Mouse (Mus musculus) T-helper 1 cell (primary cell): Measurements from ENCODE around the gene Htr6.

Experiments used
- in situ Hi-C: fragments of 300-600 bp; cut with MboI, MseI; formaldehyde crosslinking; loops from one replicate; pipeline ENCODE4 v1.15.1; 2025; ENCODE audit warnings: high pct_unique_total_duplicates

The Htr6 gene

GRCm38 (mm10) chr4:139088982-139089671 is 13.8 kb upstream of the Htr6 start:
- in situ Hi-C loops, result loop anchor here (5.0 to 10.0 kb wide), 2 partner anchors 133 to 226 kb away; partner anchors contain the start of genes Akr7a5 and Pqlc2

- in situ Hi-C loops, result loop anchor here (5.0 to 10.0 kb wide), 2 partner anchors 135 to 228 kb away; partner anchors contain the start of genes Akr7a5 and Pqlc2
Measured at GRCm38 (mm10) chr4:139086984-139087383, 11.6 kb upstream of the Htr6 start.

GRCm38 (mm10) chr4:139086037-139086436 is 10.7 kb upstream of the Htr6 start:
- in situ Hi-C loops, result loop anchor here (5.0 to 10.0 kb wide), 2 partner anchors 136 to 229 kb away; partner anchors contain the start of genes Akr7a5 and Pqlc2

- in situ Hi-C loops, result loop anchor here (5.0 to 10.0 kb wide), 2 partner anchors 137 to 229 kb away; partner anchors contain the start of genes Akr7a5 and Pqlc2
Measured at GRCm38 (mm10) chr4:139085337-139085736, 10.0 kb upstream of the Htr6 start.

GRCm38 (mm10) chr4:139082790-139083564 is 7.6 kb upstream of the Htr6 start:
- in situ Hi-C loops, result loop anchor here (10.0 kb wide), 1 partner anchor 232 kb away; the partner anchor contains the start of genes Akr7a5 and Pqlc2

GRCm38 (mm10) chr4:139081270-139081931 is 6.0 kb upstream of the Htr6 start:
- in situ Hi-C loops, result loop anchor here (10.0 kb wide), 1 partner anchor 233 kb away; the partner anchor contains the start of genes Akr7a5 and Pqlc2

- in situ Hi-C loops, result loop anchor here (10.0 kb wide), 1 partner anchor 235 kb away; the partner anchor contains the start of genes Akr7a5 and Pqlc2
Measured at GRCm38 (mm10) chr4:139080259-139080658, 4.9 kb upstream of the Htr6 start.

GRCm38 (mm10) chr4:139079439-139079838 is 4.1 kb upstream of the Htr6 start:
- in situ Hi-C loops, result loop anchor here (5.0 kb wide), 1 partner anchor 152 kb away; no protein-coding TSS in a partner anchor

GRCm38 (mm10) chr4:139078726-139079125 is 3.4 kb upstream of the Htr6 start:
- in situ Hi-C loops, result loop anchor here (5.0 kb wide), 1 partner anchor 151 kb away; no protein-coding TSS in a partner anchor

GRCm38 (mm10) chr4:139078313-139078712 is 2.9 kb upstream of the Htr6 start:
- in situ Hi-C loops, result loop anchor here (5.0 kb wide), 1 partner anchor 151 kb away; no protein-coding TSS in a partner anchor

GRCm38 (mm10) chr4:139075915-139076314 is 545 bp upstream of the Htr6 start:
- in situ Hi-C loops, result loop anchor here (5.0 kb wide), 1 partner anchor 149 kb away; no protein-coding TSS in a partner anchor

- in situ Hi-C loops, result loop anchor here (25.0 kb wide), 1 partner anchor 788 kb away; no protein-coding TSS in a partner anchor
Measured at GRCm38 (mm10) chr4:139074060-139074459, 1.3 kb downstream of the Htr6 start.

- in situ Hi-C loops, result loop anchor here (25.0 kb wide), 1 partner anchor 794 kb away; no protein-coding TSS in a partner anchor
Measured at GRCm38 (mm10) chr4:139068287-139068686, 7.1 kb downstream of the Htr6 start.

GRCm38 (mm10) chr4:139064831-139065230 is 10.5 kb downstream of the Htr6 start:
- in situ Hi-C loops, result loop anchor here (25.0 kb wide), 1 partner anchor 797 kb away; no protein-coding TSS in a partner anchor

- in situ Hi-C loops, result loop anchor here (25.0 kb wide), 1 partner anchor 803 kb away; no protein-coding TSS in a partner anchor
Measured at GRCm38 (mm10) chr4:139059569-139059968, 15.8 kb downstream of the Htr6 start.

GRCm38 (mm10) chr4:139058029-139058428 is 17.3 kb downstream of the Htr6 start:
- in situ Hi-C loops, result loop anchor here (25.0 kb wide), 1 partner anchor 804 kb away; no protein-coding TSS in a partner anchor

GRCm38 (mm10) chr4:139057291-139057690 is 18.1 kb downstream of the Htr6 start:
- in situ Hi-C loops, result loop anchor here (25.0 kb wide), 1 partner anchor 805 kb away; no protein-coding TSS in a partner anchor

GRCm38 (mm10) chr4:139055744-139056143 is 19.6 kb downstream of the Htr6 start:
- in situ Hi-C loops, result loop anchor here (25.0 kb wide), 1 partner anchor 807 kb away; no protein-coding TSS in a partner anchor

- in situ Hi-C loops, result loop anchor here (25.0 kb wide), 1 partner anchor 807 kb away; no protein-coding TSS in a partner anchor
Measured at GRCm38 (mm10) chr4:139055336-139055735, 20.0 kb downstream of the Htr6 start.

GRCm38 (mm10) chr4:139054300-139054923 is 21.0 kb downstream of the Htr6 start:
- in situ Hi-C loops, result loop anchor here (25.0 kb wide), 1 partner anchor 808 kb away; no protein-coding TSS in a partner anchor
